8 mouse cellular contexts compared by ENCODE assay signal in the genomic region with DNA sequence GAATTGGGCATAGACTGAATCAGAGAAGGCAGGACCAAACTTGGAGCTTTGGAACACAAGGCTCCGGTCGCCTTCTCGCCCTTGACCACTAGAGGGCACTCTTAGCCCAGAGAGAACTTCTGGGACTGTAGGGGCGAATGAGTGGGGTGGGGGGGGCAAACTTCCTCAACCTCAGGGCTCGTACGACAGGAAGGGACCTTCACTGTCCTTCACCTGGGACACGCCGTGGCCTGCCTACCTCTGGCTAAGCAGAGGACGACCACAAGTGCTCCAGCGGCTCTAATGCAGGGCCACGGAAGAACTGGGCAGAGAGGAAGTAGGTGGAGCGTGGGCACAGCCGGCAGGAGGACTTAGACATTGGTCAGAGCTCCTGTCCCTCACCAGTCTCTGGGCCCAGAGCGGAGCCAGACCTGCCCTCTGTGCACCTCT. TPM values are rescaled to one million over a fixed set of nuclear protein-coding genes. Genes with fewer than 3 reads are reported as not detected.
DNase-seq lines count a peak whose midpoint lies in the region; ATAC-seq and TF ChIP-seq lines count a peak whose summit lies in the region.

No protein-coding gene starts in this region.

- WGBS in heart, embryonic 12.5 days = under 1% methylated on average over 14 of the region's 14 CpGs
- under 1% methylated on average over 14 of the region's 14 CpGs for WGBS in kidney, postnatal 0 days
- 1% methylated on average over 14 of the region's 14 CpGs for WGBS in liver, embryonic 13.5 days (ENCODE audit: insufficient replicate concordance)
- WGBS in stomach, embryonic 14.5 days = 1% methylated on average over 14 of the region's 14 CpGs

- peak overlapping the region; percentile 75 for H3K9ac ChIP-seq in heart, embryonic 12.5 days
- peak overlapping the region; percentile 49 for H3K9ac ChIP-seq in kidney, postnatal 0 days (ENCODE audit: low read depth, low read length)
- peak overlapping the region; percentile 67 for H3K9ac ChIP-seq in liver, embryonic 13.5 days
- no peak overlapping the region; the same call in 1 of the 2 replicates for H3K9ac ChIP-seq in stomach, embryonic 14.5 days (replicated peaks; ENCODE audit: low read depth, low read length)

- H3K4me1 ChIP-seq in erythroblast, embryonic 14.5 days (ENCODE audit: control insufficient read depth) = peaks cover 34% of the 10 kb centered on the region
- peaks cover 10% of the 10 kb centered on the region for H3K4me1 ChIP-seq in heart, embryonic 12.5 days (replicated peaks)
- H3K4me1 ChIP-seq in kidney, postnatal 0 days (replicated peaks; ENCODE audit: insufficient read depth, low read length) = 0 out of 2 replicates have a peak, but pooled peaks cover 3% of the 10 kb centered on the region
- peaks cover 23% of the 10 kb centered on the region for H3K4me1 ChIP-seq in liver, embryonic 13.5 days (replicated peaks)
- peaks cover 7% of the 10 kb centered on the region; the same call in 1 of the 2 replicates for H3K4me1 ChIP-seq in stomach, embryonic 14.5 days (ENCODE audit: control insufficient read depth, insufficient read depth, low read length)

- H3ac ChIP-seq in C2C12 (ENCODE audit: control insufficient read depth, insufficient read length, low read depth) = peak overlapping the region; percentile 50

- peak overlapping the region; percentile 40 for H3K4me3 ChIP-seq in C2C12 (ENCODE audit: insufficient read depth, poor library complexity, severe bottlenecking)
- H3K4me3 ChIP-seq in erythroblast, embryonic 14.5 days (replicated peaks) = peak overlapping the region; percentile 74
- peak overlapping the region; percentile 68 for H3K4me3 ChIP-seq in heart, embryonic 12.5 days
- peak overlapping the region; percentile 44 for H3K4me3 ChIP-seq in kidney, postnatal 0 days (replicated peaks; ENCODE audit: low read depth, low read length)
- peak overlapping the region; percentile 64 for H3K4me3 ChIP-seq in liver, embryonic 13.5 days (replicated peaks)
- peak overlapping the region; percentile 46 for H3K4me3 ChIP-seq in stomach, embryonic 14.5 days (ENCODE audit: low read depth, low read length)

- TF ChIP-seq CTCF in C2C12 (IDR thresholded peaks at IDR 0.05; ENCODE audit: control insufficient read depth, insufficient read depth, insufficient read length) = peak; percentile 25
- TF ChIP-seq CTCF in kidney, postnatal 0 days (IDR thresholded peaks at IDR 0.05; ENCODE audit: low read depth) = peak; percentile 92

- H3K9me3 ChIP-seq in erythroblast, embryonic 14.5 days (ENCODE audit: control insufficient read depth, low read length) = no peaks in the 10 kb centered on the region
- H3K9me3 ChIP-seq in heart, embryonic 12.5 days (replicated peaks) = 0 out of 2 replicates have a peak, but pooled peaks cover 2% of the 10 kb centered on the region
- no peaks in the 10 kb centered on the region for H3K9me3 ChIP-seq in kidney, postnatal 0 days (replicated peaks; ENCODE audit: low read length)
- H3K9me3 ChIP-seq in liver, embryonic 13.5 days (replicated peaks) = no peaks in the 10 kb centered on the region
- no peaks in the 10 kb centered on the region for H3K9me3 ChIP-seq in stomach, embryonic 14.5 days (ENCODE audit: control insufficient read depth, low read depth, low read length)

- DNase-seq in brain, adult 2 months (ENCODE audit: low read depth, low spot score) = peak; percentile 94
- DNase-seq in kidney, postnatal 0 days (ENCODE audit: low spot score) = peak; percentile 96
- peak; percentile 70 for DNase-seq in liver, embryonic 13.5 days
- peak; percentile 72 to 79 for DNase-seq in natural killer cell, adult 2 months (ENCODE audit: low spot score in 2 of 2)

- no peaks in the 10 kb centered on the region for H3K36me3 ChIP-seq in C2C12 (ENCODE audit: control insufficient read depth, insufficient read depth)
- peaks cover 5% of the 10 kb centered on the region for H3K36me3 ChIP-seq in erythroblast, embryonic 14.5 days (ENCODE audit: control insufficient read depth)
- H3K36me3 ChIP-seq in heart, embryonic 12.5 days = peaks cover 12% of the 10 kb centered on the region
- H3K36me3 ChIP-seq in kidney, postnatal 0 days (ENCODE audit: insufficient read depth, low read length) = no peaks in the 10 kb centered on the region
- H3K36me3 ChIP-seq in liver, embryonic 13.5 days = no peaks in the 10 kb centered on the region
- 0 out of 2 replicates have a peak, but pooled peaks cover 4% of the 10 kb centered on the region for H3K36me3 ChIP-seq in stomach, embryonic 14.5 days (ENCODE audit: control insufficient read depth, insufficient read depth, low read length)

- H3K27ac ChIP-seq in heart, embryonic 12.5 days (ENCODE audit: poor library complexity, severe bottlenecking) = peak overlapping the region; percentile 69
- peak overlapping the region; percentile 54 for H3K27ac ChIP-seq in kidney, postnatal 0 days
- peak overlapping the region; percentile 26; the same call in 1 of the 2 replicates for H3K27ac ChIP-seq in liver, embryonic 13.5 days
- H3K27ac ChIP-seq in stomach, embryonic 14.5 days (ENCODE audit: low read length) = no peak overlapping the region

- H3K79me3 ChIP-seq in C2C12 (ENCODE audit: low read depth) = no peaks in the 10 kb centered on the region

- no peaks in the 10 kb centered on the region for H3K27me3 ChIP-seq in C2C12 (ENCODE audit: control insufficient read depth, insufficient read depth, insufficient read length)
- no peaks in the 10 kb centered on the region for H3K27me3 ChIP-seq in erythroblast, embryonic 14.5 days (ENCODE audit: control insufficient read depth)
- H3K27me3 ChIP-seq in heart, embryonic 12.5 days (replicated peaks) = no peaks in the 10 kb centered on the region
- H3K27me3 ChIP-seq in kidney, postnatal 0 days (ENCODE audit: insufficient read depth, low read length) = no peaks in the 10 kb centered on the region
- H3K27me3 ChIP-seq in liver, embryonic 13.5 days = no peaks in the 10 kb centered on the region
- H3K27me3 ChIP-seq in stomach, embryonic 14.5 days (ENCODE audit: control insufficient read depth, insufficient read depth, low read length) = no peaks in the 10 kb centered on the region

- no peaks in the 10 kb centered on the region for H3K79me2 ChIP-seq in C2C12 (ENCODE audit: control insufficient read depth, insufficient read depth)

- ATAC-seq in heart, embryonic 12.5 days (ENCODE audit: insufficient number of reproducible peaks, low FRiP score) = peak; percentile 94
- ATAC-seq in kidney, postnatal 0 days (replicated peaks; ENCODE audit: low FRiP score, low read depth) = peak; percentile 87
- ATAC-seq in liver, embryonic 13.5 days (ENCODE audit: low read depth) = peak; percentile 90
- ATAC-seq in stomach, embryonic 14.5 days (ENCODE audit: insufficient number of reproducible peaks, insufficient read depth, low FRiP score, low read depth) = peak; percentile 92

- peak overlapping the region; percentile 69 for H3K4me2 ChIP-seq in heart, embryonic 12.5 days
- H3K4me2 ChIP-seq in kidney, postnatal 0 days (ENCODE audit: low read length) = peak overlapping the region; percentile 48
- H3K4me2 ChIP-seq in liver, embryonic 13.5 days = peak overlapping the region; percentile 57
- peak overlapping the region; percentile 45 for H3K4me2 ChIP-seq in stomach, embryonic 14.5 days (replicated peaks; ENCODE audit: low read depth, low read length)

TF ChIP-seq in C2C12, 6 proteins besides CTCF, POLR2A, EP300 and RAD21:
- TF ChIP-seq MYOG (IDR thresholded peaks at IDR 0.05; ENCODE audit: control insufficient read depth, extremely low read depth, insufficient read length) (no peak), FOSL1 (IDR thresholded peaks at IDR 0.05; ENCODE audit: insufficient read depth, low read length, poor library complexity, severe bottlenecking) (no peak), MAX (IDR thresholded peaks at IDR 0.05) (no peak), USF1 (IDR thresholded peaks at IDR 0.05; ENCODE audit: low read depth) (no peak), MYOD1 (IDR thresholded peaks at IDR 0.05; ENCODE audit: control insufficient read depth, insufficient read length, low read depth) (no peak), CEBPB (IDR thresholded peaks at IDR 0.05; ENCODE audit: low read depth) (no peak)
TF ChIP-seq in C2C12: peak in this region for 0.

RNA-seq across cellular contexts. Expression of a gene that starts 5.5 kb away (rescaled TPM):
- polyA plus RNA-seq in C2C12 (2012; fragmentation: generic; extraction: Trizol) = 98.5 TPM
- 6.9 and 9.3 TPM in 2 replicates for polyA plus RNA-seq in erythroblast, embryonic 14.5 days (2012)
- polyA plus RNA-seq in heart, embryonic 12.5 days (2016; fragmentation: Nextera tagmentation; extraction: Ambion mirVana) = 103 and 105 TPM in 2 replicates
- polyA plus RNA-seq in kidney, postnatal 0 days (2015; fragmentation: Nextera tagmentation; extraction: Ambion mirVana) = 140 and 144 TPM in 2 replicates
- polyA plus RNA-seq in liver, embryonic 13.5 days (2015; fragmentation: Nextera tagmentation; extraction: Ambion mirVana) = 28.0 and 29.9 TPM in 2 replicates
- polyA plus RNA-seq in stomach, embryonic 14.5 days (2014; fragmentation: Nextera tagmentation; extraction: Ambion mirVana) = 140 and 154 TPM in 2 replicates

RNA-seq across cellular contexts. Expression of a gene that starts 13.2 kb away (rescaled TPM):
- 9.8 TPM for polyA plus RNA-seq in C2C12 (2012; fragmentation: generic; extraction: Trizol)
- 0.50 and 0.92 TPM in 2 replicates for polyA plus RNA-seq in erythroblast, embryonic 14.5 days (2012)
- polyA plus RNA-seq in heart, embryonic 12.5 days (2016; fragmentation: Nextera tagmentation; extraction: Ambion mirVana) = 16.6 and 18.1 TPM in 2 replicates
- polyA plus RNA-seq in kidney, postnatal 0 days (2015; fragmentation: Nextera tagmentation; extraction: Ambion mirVana) = 19.7 and 24.5 TPM in 2 replicates
- 6.8 and 10.1 TPM in 2 replicates for polyA plus RNA-seq in liver, embryonic 13.5 days (2015; fragmentation: Nextera tagmentation; extraction: Ambion mirVana)
- 22.0 and 22.1 TPM in 2 replicates for polyA plus RNA-seq in stomach, embryonic 14.5 days (2014; fragmentation: Nextera tagmentation; extraction: Ambion mirVana)
